Mouse (Mus musculus): ENCODE measurements around the gene Mettl9.

DNA sequence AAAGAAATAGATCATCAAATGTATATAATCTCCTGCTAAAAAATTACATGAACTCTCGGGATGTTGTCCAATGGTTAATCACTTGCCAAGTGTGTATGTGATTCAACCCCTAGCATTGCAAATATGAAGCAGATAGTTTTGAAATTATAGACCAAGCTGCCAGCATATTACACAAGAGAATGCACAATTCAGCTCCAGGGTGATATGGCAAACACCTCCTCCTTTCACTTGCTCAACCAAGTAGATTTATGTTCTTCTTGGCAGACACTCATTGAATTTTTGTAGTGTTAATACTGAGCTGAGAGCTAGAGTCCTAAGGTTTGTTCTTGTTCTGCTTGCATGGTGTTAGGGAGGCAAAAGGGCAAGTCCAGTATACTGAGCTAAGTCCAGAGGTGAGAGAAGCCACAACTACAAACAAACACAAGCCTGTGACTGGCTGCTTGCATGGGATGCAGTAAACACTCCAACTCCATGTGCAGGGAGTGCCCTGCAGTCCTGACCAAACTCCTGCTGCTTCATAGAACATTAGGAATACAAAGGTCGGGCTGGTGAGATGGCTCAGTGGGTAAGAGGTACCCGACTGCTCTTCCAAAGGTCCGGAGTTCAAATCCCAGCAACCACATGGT is 30.3 kb upstream of the Mettl9 start:
- TF ChIP-seq CTCF (IDR thresholded peaks at IDR 0.05; ENCODE audit: low read depth) = no peak
- no peak for TF ChIP-seq EP300 (IDR thresholded peaks at IDR 0.05; ENCODE audit: low read depth)
